Comparison of ENCODE assay signal across 16 mouse cellular contexts in genomic region chr9:41705972-41706371, GRCm38 (mm10).
DNase-seq lines count a peak whose midpoint lies in the region; ATAC-seq lines count a peak whose summit lies in the region.
"Had no signal": no experiment of that assay in that cellular context is flagged by ENCODE, and none has a peak within 500 bp of the region (broad histone marks: within the 10 kb centered on the region; RNA-seq: fewer than 3 reads in every experiment).

No protein-coding gene starts in this region.

- ATAC-seq in hindbrain, embryonic 16.5 days, result no peak
- no peak for ATAC-seq in midbrain, embryonic 12.5 days (ENCODE audit: low FRiP score, low read depth)
- no peak for ATAC-seq in midbrain, embryonic 13.5 days
- ATAC-seq in embryonic facial prominence, embryonic 15.5 days (ENCODE audit: insufficient number of reproducible peaks, low FRiP score, low TSS enrichment, low read depth), result no peak
- no peak for ATAC-seq in limb, embryonic 15.5 days (ENCODE audit: insufficient number of reproducible peaks, low FRiP score, low TSS enrichment, low read depth)
- ATAC-seq: liver, postnatal 0 days had no signal

- H3K4me3 ChIP-seq in hindbrain, embryonic 10.5 days, result no peak overlapping the region
- no peak overlapping the region for H3K4me3 ChIP-seq in hindbrain, embryonic 16.5 days (ENCODE audit: low read length)
- H3K4me3 ChIP-seq in midbrain, embryonic 12.5 days, result no peak overlapping the region
- no peak overlapping the region for H3K4me3 ChIP-seq in midbrain, embryonic 13.5 days (replicated peaks)
- no peak overlapping the region for H3K4me3 ChIP-seq in embryonic facial prominence, embryonic 15.5 days (replicated peaks)
- no peak overlapping the region for H3K4me3 ChIP-seq in limb, embryonic 15.5 days
- H3K4me3 ChIP-seq: kidney, embryonic 15.5 days; megakaryocyte, embryonic 14.5 days; neural tube, embryonic 12.5 days had no signal

- peaks cover under 1% of the 10 kb centered on the region for H3K4me1 ChIP-seq in hindbrain, embryonic 10.5 days (replicated peaks)
- peaks cover 3% of the 10 kb centered on the region; the same call in 1 of the 2 replicates for H3K4me1 ChIP-seq in hindbrain, embryonic 16.5 days (ENCODE audit: control insufficient read depth, insufficient read depth, low read depth, low read length)
- peaks cover 14% of the 10 kb centered on the region for H3K4me1 ChIP-seq in midbrain, embryonic 12.5 days
- peaks cover 1% of the 10 kb centered on the region for H3K4me1 ChIP-seq in midbrain, embryonic 13.5 days (replicated peaks)
- H3K4me1 ChIP-seq in embryonic facial prominence, embryonic 15.5 days, result peaks cover 29% of the 10 kb centered on the region
- H3K4me1 ChIP-seq in limb, embryonic 15.5 days, result peaks cover 23% of the 10 kb centered on the region
- H3K4me1 ChIP-seq: megakaryocyte, embryonic 14.5 days had no signal

- no peak overlapping the region for H3K9ac ChIP-seq in hindbrain, embryonic 16.5 days (ENCODE audit: low read depth, low read length)
- no peak overlapping the region for H3K9ac ChIP-seq in midbrain, embryonic 12.5 days (replicated peaks)
- H3K9ac ChIP-seq in midbrain, embryonic 13.5 days (replicated peaks), result no peak overlapping the region
- no peak overlapping the region for H3K9ac ChIP-seq in embryonic facial prominence, embryonic 15.5 days
- H3K9ac ChIP-seq in limb, embryonic 15.5 days, result no peak overlapping the region
- H3K9ac ChIP-seq: kidney, embryonic 15.5 days; liver, postnatal 0 days; neural tube, embryonic 12.5 days had no signal

- no peaks in the 10 kb centered on the region for H3K9me3 ChIP-seq in hindbrain, embryonic 10.5 days
- H3K9me3 ChIP-seq in hindbrain, embryonic 16.5 days (ENCODE audit: control insufficient read depth, low read length), result no peaks in the 10 kb centered on the region
- H3K9me3 ChIP-seq in midbrain, embryonic 12.5 days, result no peaks in the 10 kb centered on the region
- no peaks in the 10 kb centered on the region for H3K9me3 ChIP-seq in midbrain, embryonic 13.5 days
- H3K9me3 ChIP-seq in embryonic facial prominence, embryonic 15.5 days (replicated peaks), result no peaks in the 10 kb centered on the region
- H3K9me3 ChIP-seq in limb, embryonic 15.5 days, result no peaks in the 10 kb centered on the region
- H3K9me3 ChIP-seq: kidney, embryonic 15.5 days; megakaryocyte, embryonic 14.5 days; neural tube, embryonic 12.5 days had no signal

- no peaks in the 10 kb centered on the region for H3K27me3 ChIP-seq in hindbrain, embryonic 10.5 days (ENCODE audit: insufficient read depth, poor library complexity, severe bottlenecking)
- no peaks in the 10 kb centered on the region for H3K27me3 ChIP-seq in hindbrain, embryonic 16.5 days (replicated peaks; ENCODE audit: control insufficient read depth, insufficient read depth, low read length)
- H3K27me3 ChIP-seq in midbrain, embryonic 12.5 days, result no peaks in the 10 kb centered on the region
- H3K27me3 ChIP-seq in midbrain, embryonic 13.5 days, result no peaks in the 10 kb centered on the region
- H3K27me3 ChIP-seq in embryonic facial prominence, embryonic 15.5 days, result no peaks in the 10 kb centered on the region
- no peaks in the 10 kb centered on the region for H3K27me3 ChIP-seq in limb, embryonic 15.5 days
- H3K27me3 ChIP-seq: kidney, embryonic 15.5 days; megakaryocyte, embryonic 14.5 days; neural tube, embryonic 12.5 days had no signal

- intact Hi-C loops in left cerebral cortex, postnatal 14 days (cut with DNase I), result no loop called here

- H3K36me3 ChIP-seq in hindbrain, embryonic 10.5 days, result no peaks in the 10 kb centered on the region
- no peaks in the 10 kb centered on the region for H3K36me3 ChIP-seq in hindbrain, embryonic 16.5 days (ENCODE audit: control insufficient read depth, insufficient read depth, low read length)
- no peaks in the 10 kb centered on the region for H3K36me3 ChIP-seq in midbrain, embryonic 12.5 days
- no peaks in the 10 kb centered on the region for H3K36me3 ChIP-seq in midbrain, embryonic 13.5 days
- H3K36me3 ChIP-seq in embryonic facial prominence, embryonic 15.5 days, result no peaks in the 10 kb centered on the region
- no peaks in the 10 kb centered on the region for H3K36me3 ChIP-seq in limb, embryonic 15.5 days
- H3K36me3 ChIP-seq: kidney, embryonic 15.5 days; neural tube, embryonic 12.5 days had no signal

- H3K27ac ChIP-seq in hindbrain, embryonic 10.5 days, result 0 out of 2 replicates have a peak overlapping the region, but pooled peaks have one; percentile 50
- H3K27ac ChIP-seq in hindbrain, embryonic 16.5 days (ENCODE audit: low read depth, low read length), result no peak overlapping the region
- 0 out of 2 replicates have a peak overlapping the region, but pooled peaks have one; percentile 15 for H3K27ac ChIP-seq in midbrain, embryonic 12.5 days (replicated peaks)
- no peak overlapping the region for H3K27ac ChIP-seq in midbrain, embryonic 13.5 days
- H3K27ac ChIP-seq in embryonic facial prominence, embryonic 15.5 days (replicated peaks), result peak overlapping the region; percentile 90
- peak overlapping the region; percentile 74 for H3K27ac ChIP-seq in limb, embryonic 15.5 days
- H3K27ac ChIP-seq: kidney, embryonic 15.5 days; neural tube, embryonic 12.5 days had no signal

- no peak for DNase-seq in hindbrain, embryonic 10.5 days (ENCODE audit: low spot score)
- DNase-seq in left cerebral cortex, postnatal 14 days (ENCODE audit: low spot score in 2 of 2), result no peak
- no peak for DNase-seq in ovary, postnatal 10 days (ENCODE audit: low spot score)
- DNase-seq: adrenal gland, postnatal 25 days; cerebellum, adult 9-10 months; gastrocnemius, postnatal 14 days; liver, postnatal 0 days; thymus, postnatal 36 days had no signal

- no peak overlapping the region for H3K4me2 ChIP-seq in hindbrain, embryonic 16.5 days (ENCODE audit: low read length)
- no peak overlapping the region for H3K4me2 ChIP-seq in midbrain, embryonic 12.5 days (replicated peaks)
- H3K4me2 ChIP-seq in midbrain, embryonic 13.5 days (replicated peaks), result no peak overlapping the region
- no peak overlapping the region for H3K4me2 ChIP-seq in embryonic facial prominence, embryonic 15.5 days (replicated peaks)
- H3K4me2 ChIP-seq in limb, embryonic 15.5 days, result no peak overlapping the region
- H3K4me2 ChIP-seq: kidney, embryonic 15.5 days; neural tube, embryonic 12.5 days had no signal

Comparison
In these comparisons a context has a peak if more than half of its experiments do, and no peak if none do; other contexts are left out.
1. H3K27ac ChIP-seq: peak in hindbrain, embryonic 10.5 days (single experiment), midbrain, embryonic 12.5 days (single experiment), embryonic facial prominence, embryonic 15.5 days (single experiment) and limb, embryonic 15.5 days (single experiment); none in hindbrain, embryonic 16.5 days (single experiment) and midbrain, embryonic 13.5 days (single experiment).